Mouse (Mus musculus) thymus, adult 2 months (tissue): ENCODE results near the gene Lrba.

Experiments used
- CTCF ChIP-seq: fragments of 200-500 bp; IDR thresholded peaks from 2 replicates; pipeline ENCODE4 v1.5.1; 2012; ENCODE audit warnings: mild to moderate bottlenecking, control low read depth, low read length, moderate library complexity, borderline replicate concordance; ENCODE audit not compliant: control insufficient read depth, poor library complexity, insufficient read depth; ENCODE audit errors: extremely low read depth
- POLR2A ChIP-seq: fragments of 200-500 bp; IDR thresholded peaks from 2 replicates; pipeline ENCODE4 v1.6.1; 2012; ENCODE audit warnings: mild to moderate bottlenecking, low read length, control low read depth, moderate library complexity; ENCODE audit not compliant: control insufficient read depth, poor library complexity, insufficient read depth; ENCODE audit errors: extremely low read depth

- TF ChIP-seq CTCF (no peak), POLR2A (peak; percentile 20; the same call in 1 of the 2 replicates)
Measured at GRCm38 (mm10) chr3:86224564-86225421, at the start of gene Lrba.
